Mouse (Mus musculus) ES-Bruce4 (cell line): Measurements from ENCODE around the gene Mrps34. TPM values are rescaled to one million over a fixed set of nuclear protein-coding genes. Genes with fewer than 3 reads are reported as not detected.
A peak's percentile ranks its signal among the peaks of the same experiment; 100 is the strongest.

Experiments
- H3K27ac ChIP-seq: 2 replicates; pipeline ENCODE4 v1.5.1; 2012; ENCODE audit warnings: low read length, inconsistent platforms; ENCODE audit not compliant: insufficient read depth
- H3K27me3 ChIP-seq: 2 replicates; pipeline ENCODE4 v1.6.1; 2012; ENCODE audit warnings: mild to moderate bottlenecking, low read length, inconsistent platforms; ENCODE audit not compliant: control insufficient read depth, poor library complexity, insufficient read depth, severe bottlenecking
- H3K36me3 ChIP-seq: 2 replicates; pipeline ENCODE4 v1.6.1; 2012; ENCODE audit warnings: inconsistent platforms, mild to moderate bottlenecking, low read length, moderate library complexity; ENCODE audit not compliant: control insufficient read depth, poor library complexity, insufficient read depth, severe bottlenecking
- H3K4me1 ChIP-seq: one replicate; pipeline ENCODE4 v1.8.1; 2011; ENCODE audit warnings: low read length; ENCODE audit not compliant: control insufficient read depth, insufficient read depth
- H3K4me3 ChIP-seq: 2 replicates; pipeline ENCODE4 v1.5.1; 2011; ENCODE audit warnings: low read depth, mild to moderate bottlenecking, low read length
- H3K9ac ChIP-seq: 2 replicates; pipeline ENCODE4 v1.6.1; 2012; ENCODE audit warnings: low read depth, mild to moderate bottlenecking, inconsistent platforms; ENCODE audit not compliant: poor library complexity, severe bottlenecking
- H3K9me3 ChIP-seq: replicated peaks from 2 replicates; pipeline ENCODE4 v1.6.1; 2012; ENCODE audit warnings: mild to moderate bottlenecking, low read length, inconsistent platforms; ENCODE audit not compliant: control insufficient read depth, poor library complexity, insufficient read depth, severe bottlenecking
- CTCF ChIP-seq: IDR thresholded peaks from one replicate; pipeline ENCODE4 v1.8.1; 2011; ENCODE audit warnings: low read depth, low read length
- EP300 ChIP-seq: IDR thresholded peaks from 2 replicates; pipeline ENCODE4 v1.6.1; 2011; ENCODE audit warnings: low read depth, low read length; ENCODE audit not compliant: insufficient read depth
- POLR2A ChIP-seq: IDR thresholded peaks from one replicate; pipeline ENCODE4 v1.8.1; 2011; ENCODE audit warnings: low read length; ENCODE audit not compliant: insufficient read depth
- polyA plus RNA-seq: library from polyadenylated mRNA; stranded (reverse); fragments of >200 nt; gene quantifications from 2 replicates; pipeline ENCODE4 v1.2.4, GENCODE M21; 2011; ENCODE audit warnings: low read depth; ENCODE audit not compliant: missing spikeins, insufficient read depth, insufficient read length

Mrps34 gene
- polyA plus RNA-seq, 1 experiment: 29.9 TPM

GRCm38 (mm10) chr17:24861785-24862184 is 33.1 kb upstream of the Mrps34 start:
- TF ChIP-seq EP300 (no peak), CTCF (no peak), POLR2A (no peak)
- H3K36me3 ChIP-seq: no peaks in the 10 kb centered on the region

GRCm38 (mm10) chr17:24865776-24866175 is 29.1 kb upstream of the Mrps34 start, which contains the start of gene Igfals:
Igfals (plus strand) TSS chr17:24865997.
- no peak within 1 kb of the TSS for H3K4me3 ChIP-seq
- H3K4me1 ChIP-seq: no peaks in the 10 kb centered on the region
- TF ChIP-seq EP300 (no peak), POLR2A (no peak), CTCF (no peak)
- no peaks in the 10 kb centered on the region for H3K27me3 ChIP-seq
- H3K36me3 ChIP-seq: no peaks in the 10 kb centered on the region
- H3K27ac ChIP-seq: no peak within 1 kb of the TSS
- no peaks in the 10 kb centered on the region for H3K9me3 ChIP-seq
- no peak within 1 kb of the TSS for H3K9ac ChIP-seq

More at GRCm38 (mm10) chr17:24861785-24862184, 33.1 kb upstream of the Mrps34 start:
- H3K4me3 ChIP-seq: no peak overlapping the region
- no peak overlapping the region for H3K27ac ChIP-seq
- H3K4me1 ChIP-seq: no peaks in the 10 kb centered on the region
- no peaks in the 10 kb centered on the region for H3K27me3 ChIP-seq
- no peaks in the 10 kb centered on the region for H3K9me3 ChIP-seq
- H3K9ac ChIP-seq: no peak overlapping the region

GRCm38 (mm10) chr17:24867914-24868313 is 27.0 kb upstream of the Mrps34 start:
- no peak for TF ChIP-seq POLR2A
- no peak for TF ChIP-seq CTCF
- TF ChIP-seq EP300: no peak
- Histone ChIP-seq H3K9me3 (no peaks in the 10 kb centered on the region), H3K9ac (no peak overlapping the region), H3K27me3 (no peaks in the 10 kb centered on the region), H3K4me1 (no peaks in the 10 kb centered on the region), H3K27ac (no peak overlapping the region), H3K36me3 (no peaks in the 10 kb centered on the region), H3K4me3 (no peak overlapping the region)

GRCm38 (mm10) chr17:24873695-24874404 is 21.1 kb upstream of the Mrps34 start:
- TF ChIP-seq CTCF (no peak), EP300 (no peak), POLR2A (no peak)
- Histone ChIP-seq H3K27me3 (no peaks in the 10 kb centered on the region), H3K27ac (peak overlapping the region; percentile 78), H3K9ac (no peak overlapping the region), H3K9me3 (no peaks in the 10 kb centered on the region), H3K36me3 (no peaks in the 10 kb centered on the region), H3K4me1 (peaks cover 2% of the 10 kb centered on the region), H3K4me3 (peak overlapping the region; percentile 0)

DNA sequence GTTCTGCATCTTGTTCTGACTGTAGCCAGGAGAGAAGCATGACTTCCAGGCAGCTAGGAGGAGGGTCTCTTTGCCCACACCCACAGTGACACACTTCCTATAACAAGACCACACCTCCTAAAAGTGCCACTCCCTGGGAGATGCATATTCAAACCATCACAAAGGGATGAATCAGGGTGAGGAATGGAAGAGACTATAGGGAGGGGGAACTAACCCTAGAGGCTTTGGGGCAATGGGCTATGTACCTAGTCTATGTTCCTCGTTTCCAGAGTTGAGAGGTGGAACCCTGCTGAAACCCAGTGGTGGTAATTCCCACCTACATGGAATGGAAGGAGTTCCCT is 20.5 kb upstream of the Mrps34 start:
- H3K9ac ChIP-seq: no peak overlapping the region
- H3K36me3 ChIP-seq: no peaks in the 10 kb centered on the region
- H3K4me1 ChIP-seq: peaks cover 2% of the 10 kb centered on the region
- H3K27me3 ChIP-seq: no peaks in the 10 kb centered on the region
- TF ChIP-seq CTCF (no peak), EP300 (no peak), POLR2A (no peak)
- H3K9me3 ChIP-seq: no peaks in the 10 kb centered on the region
- H3K27ac ChIP-seq: peak overlapping the region; percentile 78
- peak overlapping the region; percentile 0 for H3K4me3 ChIP-seq

- Histone ChIP-seq H3K9me3 (no peaks in the 10 kb centered on the region), H3K4me3 (no peak overlapping the region), H3K36me3 (no peaks in the 10 kb centered on the region), H3K27me3 (no peaks in the 10 kb centered on the region), H3K4me1 (peaks cover 2% of the 10 kb centered on the region), H3K27ac (peak overlapping the region; percentile 69), H3K9ac (no peak overlapping the region)
- no peak for TF ChIP-seq CTCF
- TF ChIP-seq POLR2A: no peak
- no peak for TF ChIP-seq EP300
These were observed 19.9 kb upstream of the Mrps34 start for GRCm38 (mm10) chr17:24874989-24875388.
